Mouse (Mus musculus): ENCODE measurements around the gene E030030I06Rik.
"Not testable (repeated sequence)": the region's sequence is repeated elsewhere in the genome, so short reads cannot be mapped to it uniquely, and the experiment has no call there.

Gene E030030I06Rik

GRCm38 (mm10) chr10:22149073-22149690 is at the start of gene E030030I06Rik:
TSS of gene E030030I06Rik (minus strand) at chr10:22149270.
- DNase-seq, result peak; percentile 58 to 66

- DNase-seq, result not testable (repeated sequence)
Observed at GRCm38 (mm10) chr10:22191035-22191434, 42.0 kb upstream of the E030030I06Rik start.

GRCm38 (mm10) chr10:22176515-22176914 is 27.4 kb upstream of the E030030I06Rik start:
- DNase-seq, result not testable (repeated sequence)

- DNase-seq, result not testable (repeated sequence)
Observed at GRCm38 (mm10) chr10:22174190-22174487, 25.1 kb upstream of the E030030I06Rik start.

- not testable (repeated sequence) for DNase-seq
Observed at GRCm38 (mm10) chr10:22173335-22174189, 24.5 kb upstream of the E030030I06Rik start.

GRCm38 (mm10) chr10:22172431-22173334 is 23.6 kb upstream of the E030030I06Rik start:
- DNase-seq, result not testable (repeated sequence)

- not testable (repeated sequence) for DNase-seq
Observed at GRCm38 (mm10) chr10:22169116-22169515, 20.0 kb upstream of the E030030I06Rik start.

GRCm38 (mm10) chr10:22167061-22167460 is 18.0 kb upstream of the E030030I06Rik start:
- not testable (repeated sequence) for DNase-seq

GRCm38 (mm10) chr10:22166025-22166424 is 17.0 kb upstream of the E030030I06Rik start:
- DNase-seq, result not testable (repeated sequence)

GRCm38 (mm10) chr10:22165328-22166003 is 16.4 kb upstream of the E030030I06Rik start:
- not testable (repeated sequence) for DNase-seq

- DNase-seq, result peak; percentile 86 to 87
Observed at GRCm38 (mm10) chr10:22163705-22164583, 14.9 kb upstream of the E030030I06Rik start.

- not testable (repeated sequence) for DNase-seq
Observed at GRCm38 (mm10) chr10:22163279-22163678, 14.2 kb upstream of the E030030I06Rik start.

GRCm38 (mm10) chr10:22159581-22160140 is 10.6 kb upstream of the E030030I06Rik start:
- DNase-seq, result no peak

GRCm38 (mm10) chr10:22159131-22159561 is 10.1 kb upstream of the E030030I06Rik start:
- DNase-seq, result peak; percentile 31 to 43

GRCm38 (mm10) chr10:22158310-22158999 is 9.4 kb upstream of the E030030I06Rik start, which contains the start of the genes Raet1e and H60b:
TSS of gene Raet1e (plus strand) at chr10:22158569.
TSS of gene H60b (plus strand) at chr10:22158586.
- DNase-seq, result peak; percentile 48 to 55

- no peak for DNase-seq
Observed at GRCm38 (mm10) chr10:22154871-22155799, 6.1 kb upstream of the E030030I06Rik start.

GRCm38 (mm10) chr10:22154127-22154526 is 5.1 kb upstream of the E030030I06Rik start:
- DNase-seq, result peak; percentile 49 to 58

GRCm38 (mm10) chr10:22153147-22153690 is 4.1 kb upstream of the E030030I06Rik start:
- peak; percentile 25 to 37 for DNase-seq

All from B cell, adult 2 months (primary cell).